Mouse (Mus musculus) adrenal gland, adult 2 months (tissue): ENCODE data around the gene Ewsr1. TPM values are rescaled to one million over a fixed set of nuclear protein-coding genes. Genes with fewer than 3 reads are reported as not detected.

Source experiments
- DNase-seq: peaks from one replicate; pipeline ENCODE4 v3.0.0; 2021
- polyA plus RNA-seq: library from polyadenylated mRNA; depleted of rRNA; stranded (reverse); fragments of >200 nt; gene quantifications from 2 replicates; pipeline ENCODE4 v1.2.3, GENCODE M21; 2012
- total RNA-seq, 2 experiments: library from RNA; stranded (reverse); gene quantifications; 2 replicates each; pipeline ENCODE4 v1.2.3; 2021

Gene Ewsr1
- total and polyA plus RNA-seq, 3 experiments, result 193 to 525 (median 395) TPM

GRCm38 (mm10) chr11:5058783-5059182, 40.3 kb downstream of the Ewsr1 start:
- no peak for DNase-seq

- peak; percentile 57 for DNase-seq
Observed at GRCm38 (mm10) chr11:5057856-5058641, 41.0 kb downstream of the Ewsr1 start, which contains the start of gene Rasl10a. TSS of gene Rasl10a (plus strand) at chr11:5058128.

- DNase-seq, result no peak
Observed at GRCm38 (mm10) chr11:5057541-5057855, 41.6 kb downstream of the Ewsr1 start.

GRCm38 (mm10) chr11:5057064-5057463, 42.0 kb downstream of the Ewsr1 start:
- DNase-seq, result no peak

GRCm38 (mm10) chr11:5055945-5056938, 42.8 kb downstream of the Ewsr1 start:
- no peak for DNase-seq

- no peak for DNase-seq
Observed at GRCm38 (mm10) chr11:5054874-5055273, 44.2 kb downstream of the Ewsr1 start.

GRCm38 (mm10) chr11:5054151-5054550, 44.9 kb downstream of the Ewsr1 start:
- no peak for DNase-seq

GRCm38 (mm10) chr11:5052200-5052854, 46.7 kb downstream of the Ewsr1 start:
- DNase-seq, result no peak

GRCm38 (mm10) chr11:5051629-5052028, 47.4 kb downstream of the Ewsr1 start:
- DNase-seq, result no peak

- DNase-seq, result no peak
Observed at GRCm38 (mm10) chr11:5046321-5046926, 52.6 kb downstream of the Ewsr1 start.

- DNase-seq, result no peak
Observed at GRCm38 (mm10) chr11:5042645-5043381, 56.3 kb downstream of the Ewsr1 start.

GRCm38 (mm10) chr11:5041144-5041780, 57.8 kb downstream of the Ewsr1 start:
- DNase-seq, result no peak

- no peak for DNase-seq
Observed at GRCm38 (mm10) chr11:5040585-5040984, 58.5 kb downstream of the Ewsr1 start.

- DNase-seq, result peak; percentile 84
Observed at GRCm38 (mm10) chr11:5037146-5037854, 61.8 kb downstream of the Ewsr1 start.

GRCm38 (mm10) chr11:5035421-5035820, 63.6 kb downstream of the Ewsr1 start:
- DNase-seq, result no peak

GRCm38 (mm10) chr11:5033136-5033535, 65.9 kb downstream of the Ewsr1 start:
- peak; percentile 91 for DNase-seq

- no peak for DNase-seq
Observed at GRCm38 (mm10) chr11:5032706-5033105, 66.4 kb downstream of the Ewsr1 start.

- DNase-seq, result no peak
Observed at GRCm38 (mm10) chr11:5028228-5028627, 70.8 kb downstream of the Ewsr1 start.

- no peak for DNase-seq
Observed at GRCm38 (mm10) chr11:5025108-5025507, 74.0 kb downstream of the Ewsr1 start.
